Mouse (Mus musculus) liver, embryonic 12.5 days (tissue): ENCODE measurements at regions not wholly inside any gene's neighbourhood (a gene's known extent, or its start where the extent isn't known, plus 50 kb on each side); places are given as distances from the start of the nearest gene placed in this dataset.

Experiments used
- ATAC-seq: fragments of 200-750 bp; cut with Nextera tagmentation; 2 replicates; pipeline ENCODE4 v1.8.0; 2017; ENCODE audit warnings: moderate number of reproducible peaks, mild to moderate bottlenecking, moderate library complexity
- H3K27ac ChIP-seq: fragments of 300-500 bp; sonication (generic); 2 replicates; pipeline ENCODE4 v1.5.1; 2016; ENCODE audit warnings: mild to moderate bottlenecking
- H3K27me3 ChIP-seq: fragments of 300-500 bp; sonication (generic); replicated peaks from 2 replicates; pipeline ENCODE4 v1.6.1; 2016; ENCODE audit warnings: mild to moderate bottlenecking, moderate library complexity
- H3K36me3 ChIP-seq: fragments of 300-500 bp; sonication (generic); 2 replicates; pipeline ENCODE4 v1.6.1; 2016; ENCODE audit warnings: mild to moderate bottlenecking, moderate library complexity
- H3K4me1 ChIP-seq: fragments of 300-500 bp; sonication (generic); 2 replicates; pipeline ENCODE4 v1.6.1; 2016
- H3K4me2 ChIP-seq: fragments of 300-500 bp; sonication (generic); 2 replicates; pipeline ENCODE4 v1.6.1; 2016; ENCODE audit warnings: mild to moderate bottlenecking, moderate library complexity
- H3K4me3 ChIP-seq: fragments of 300-500 bp; sonication (generic); 2 replicates; pipeline ENCODE4 v1.5.1; 2016; ENCODE audit warnings: mild to moderate bottlenecking, moderate library complexity
- H3K9ac ChIP-seq: fragments of 300-500 bp; sonication (generic); 2 replicates; pipeline ENCODE4 v1.6.1; 2016; ENCODE audit warnings: mild to moderate bottlenecking, moderate library complexity
- H3K9me3 ChIP-seq: fragments of 300-500 bp; sonication (generic); replicated peaks from 2 replicates; pipeline ENCODE4 v1.6.1; 2016; ENCODE audit warnings: mild to moderate bottlenecking, moderate library complexity
- WGBS: fragments of 180-500 bp; shearing (Covaris S2); methylation state at CpG from one replicate; pipeline ENCODE4 v1.1.7; 2016; ENCODE audit not compliant: insufficient replicate concordance; 5-methylcytosine and 5-hydroxymethylcytosine counted together

- 50% methylated on average over 6 of the region's 6 CpGs for WGBS
- H3K36me3 ChIP-seq, result no peaks in the 10 kb centered on the region
These were observed 404.8 kb downstream of the Epha4 start for GRCm38 (mm10) chr1:77109861-77110785.

GRCm38 (mm10) chr1:77128411-77128810 is 386.5 kb downstream of the Epha4 start:
- H3K27me3 ChIP-seq, result no peaks in the 10 kb centered on the region
- no peak for ATAC-seq
- WGBS, result 56% methylated on average over 3 of the region's 3 CpGs
- H3K36me3 ChIP-seq, result no peaks in the 10 kb centered on the region
- H3K9me3 ChIP-seq, result no peaks in the 10 kb centered on the region
- no peak overlapping the region for H3K4me2 ChIP-seq
- no peak overlapping the region for H3K27ac ChIP-seq
- no peaks in the 10 kb centered on the region for H3K4me1 ChIP-seq
- H3K4me3 ChIP-seq, result no peak overlapping the region
- H3K9ac ChIP-seq, result no peak overlapping the region

More at GRCm38 (mm10) chr1:77109861-77110785, 404.8 kb downstream of the Epha4 start:
- H3K4me2 ChIP-seq, result no peak overlapping the region
- H3K27ac ChIP-seq, result no peak overlapping the region
- H3K4me3 ChIP-seq, result no peak overlapping the region
- no peaks in the 10 kb centered on the region for H3K27me3 ChIP-seq
- no peaks in the 10 kb centered on the region for H3K9me3 ChIP-seq
- ATAC-seq, result no peak
- no peaks in the 10 kb centered on the region for H3K4me1 ChIP-seq
- no peak overlapping the region for H3K9ac ChIP-seq

GRCm38 (mm10) chr1:77137663-77138062 is 377.2 kb downstream of the Epha4 start:
- H3K9ac ChIP-seq, result no peak overlapping the region
- no peak overlapping the region for H3K27ac ChIP-seq
- no peak overlapping the region for H3K4me3 ChIP-seq
- 66% methylated on average over 6 of the region's 6 CpGs for WGBS
- H3K9me3 ChIP-seq, result no peaks in the 10 kb centered on the region
- no peaks in the 10 kb centered on the region for H3K4me1 ChIP-seq
- ATAC-seq, result no peak
- H3K4me2 ChIP-seq, result no peak overlapping the region
- no peaks in the 10 kb centered on the region for H3K36me3 ChIP-seq
- no peaks in the 10 kb centered on the region for H3K27me3 ChIP-seq

- H3K9me3 ChIP-seq, result no peaks in the 10 kb centered on the region
- no peak overlapping the region for H3K9ac ChIP-seq
- H3K36me3 ChIP-seq, result no peaks in the 10 kb centered on the region
- H3K27me3 ChIP-seq, result no peaks in the 10 kb centered on the region
- no peak for ATAC-seq
- H3K4me1 ChIP-seq, result no peaks in the 10 kb centered on the region
- H3K4me2 ChIP-seq, result no peak overlapping the region
- no peak overlapping the region for H3K4me3 ChIP-seq
- WGBS, result 80% methylated on average over 7 of the region's 7 CpGs
- H3K27ac ChIP-seq, result no peak overlapping the region
These were observed 374.0 kb downstream of the Epha4 start for GRCm38 (mm10) chr1:77140906-77141305.

- Histone ChIP-seq H3K36me3 (no peaks in the 10 kb centered on the region), H3K4me2 (no peak overlapping the region)
These were observed 366.8 kb downstream of the Epha4 start for GRCm38 (mm10) chr1:77148052-77148451.

GRCm38 (mm10) chr1:77168316-77168715 is 346.6 kb downstream of the Epha4 start:
- WGBS, result 84% methylated on average over 4 of the region's 4 CpGs
- Histone ChIP-seq H3K4me2 (no peak overlapping the region), H3K36me3 (no peaks in the 10 kb centered on the region), H3K27ac (no peak overlapping the region), H3K27me3 (no peaks in the 10 kb centered on the region), H3K4me1 (no peaks in the 10 kb centered on the region), H3K9me3 (no peaks in the 10 kb centered on the region), H3K4me3 (no peak overlapping the region), H3K9ac (no peak overlapping the region)
- no peak for ATAC-seq

More at GRCm38 (mm10) chr1:77148052-77148451, 366.8 kb downstream of the Epha4 start:
- no peaks in the 10 kb centered on the region for H3K27me3 ChIP-seq
- no peak overlapping the region for H3K27ac ChIP-seq
- ATAC-seq, result no peak
- no peaks in the 10 kb centered on the region for H3K4me1 ChIP-seq
- H3K9ac ChIP-seq, result no peak overlapping the region
- 72% methylated on average over 4 of the region's 4 CpGs for WGBS
- H3K9me3 ChIP-seq, result no peaks in the 10 kb centered on the region
- no peak overlapping the region for H3K4me3 ChIP-seq

GRCm38 (mm10) chr1:77172463-77172862 is 342.4 kb downstream of the Epha4 start:
- 46% methylated on average over 1 of the region's 1 CpGs for WGBS
- no peaks in the 10 kb centered on the region for H3K36me3 ChIP-seq
- no peaks in the 10 kb centered on the region for H3K9me3 ChIP-seq
- no peaks in the 10 kb centered on the region for H3K4me1 ChIP-seq
- H3K27me3 ChIP-seq, result no peaks in the 10 kb centered on the region
- no peak overlapping the region for H3K4me3 ChIP-seq
- no peak overlapping the region for H3K4me2 ChIP-seq
- no peak for ATAC-seq
- no peak overlapping the region for H3K27ac ChIP-seq
- no peak overlapping the region for H3K9ac ChIP-seq

- H3K4me1 ChIP-seq, result no peaks in the 10 kb centered on the region
- no peak overlapping the region for H3K27ac ChIP-seq
- no peak overlapping the region for H3K4me2 ChIP-seq
- no peaks in the 10 kb centered on the region for H3K9me3 ChIP-seq
- H3K36me3 ChIP-seq, result no peaks in the 10 kb centered on the region
- no peak for ATAC-seq
- H3K27me3 ChIP-seq, result no peaks in the 10 kb centered on the region
- H3K4me3 ChIP-seq, result no peak overlapping the region
- H3K9ac ChIP-seq, result no peak overlapping the region
- 77% methylated on average over 4 of the region's 4 CpGs for WGBS
These were observed 340.1 kb downstream of the Epha4 start for GRCm38 (mm10) chr1:77174801-77175200.

- 49% methylated on average over 3 of the region's 3 CpGs for WGBS
- no peak for ATAC-seq
These were observed 339.7 kb downstream of the Epha4 start for GRCm38 (mm10) chr1:77175214-77175613.

GRCm38 (mm10) chr1:77176516-77176915 is 338.4 kb downstream of the Epha4 start:
- no peak for ATAC-seq
- H3K4me1 ChIP-seq, result no peaks in the 10 kb centered on the region
- H3K36me3 ChIP-seq, result no peaks in the 10 kb centered on the region
- no peak overlapping the region for H3K4me3 ChIP-seq
- H3K27me3 ChIP-seq, result no peaks in the 10 kb centered on the region
- no peak overlapping the region for H3K27ac ChIP-seq
- WGBS, result 64% methylated on average over 2 of the region's 2 CpGs
- H3K9me3 ChIP-seq, result no peaks in the 10 kb centered on the region
- H3K4me2 ChIP-seq, result no peak overlapping the region
- H3K9ac ChIP-seq, result no peak overlapping the region

More at GRCm38 (mm10) chr1:77175214-77175613, 339.7 kb downstream of the Epha4 start:
- H3K9ac ChIP-seq, result no peak overlapping the region
- H3K4me1 ChIP-seq, result no peaks in the 10 kb centered on the region
- no peak overlapping the region for H3K4me3 ChIP-seq
- no peak overlapping the region for H3K4me2 ChIP-seq
- no peaks in the 10 kb centered on the region for H3K36me3 ChIP-seq
- H3K27ac ChIP-seq, result no peak overlapping the region
- H3K9me3 ChIP-seq, result no peaks in the 10 kb centered on the region
- no peaks in the 10 kb centered on the region for H3K27me3 ChIP-seq

GRCm38 (mm10) chr1:77183965-77184364 is 330.9 kb downstream of the Epha4 start:
- Histone ChIP-seq H3K27ac (no peak overlapping the region), H3K4me2 (no peak overlapping the region), H3K36me3 (no peaks in the 10 kb centered on the region), H3K9ac (no peak overlapping the region), H3K4me3 (no peak overlapping the region), H3K9me3 (no peaks in the 10 kb centered on the region), H3K27me3 (no peaks in the 10 kb centered on the region), H3K4me1 (no peaks in the 10 kb centered on the region)
- WGBS, result 71% methylated on average over 2 of the region's 2 CpGs
- no peak for ATAC-seq

- H3K9me3 ChIP-seq, result no peaks in the 10 kb centered on the region
- H3K4me3 ChIP-seq, result no peak overlapping the region
- H3K27me3 ChIP-seq, result no peaks in the 10 kb centered on the region
- H3K27ac ChIP-seq, result no peak overlapping the region
- WGBS, result 72% methylated on average over 3 of the region's 3 CpGs
- no peak for ATAC-seq
- no peaks in the 10 kb centered on the region for H3K36me3 ChIP-seq
- H3K4me1 ChIP-seq, result no peaks in the 10 kb centered on the region
- no peak overlapping the region for H3K9ac ChIP-seq
- H3K4me2 ChIP-seq, result no peak overlapping the region
These were observed 324.7 kb downstream of the Epha4 start for GRCm38 (mm10) chr1:77190141-77190540.
